Mouse (Mus musculus) megakaryocyte, adult 5-6 weeks (primary cell): ENCODE measurements around the gene Ap2a2. TPM values are rescaled to one million over a fixed set of nuclear protein-coding genes. Genes with fewer than 3 reads are reported as not detected.

Experiments used
- ATAC-seq: 2 replicates; pipeline ENCODE4 v1.8.0; 2016; ENCODE audit warnings: mild to moderate bottlenecking, inconsistent platforms; ENCODE audit not compliant: poor library complexity, severe bottlenecking
- total RNA-seq, 2 experiments: library from RNA; stranded (forward) in 1 of 2; stranded (reverse) in 1 of 2; fragments of 153-499, 151-499 nt in 1 of 2; fragments of 221-1000, 200-1000 nt in 1 of 2; gene quantifications; 2 replicates each; pipeline versions ENCODE4 v1.2.3 to v1.2.4; 2015 to 2017

Ap2a2 gene
- total RNA-seq (2015) (42.0 and 48.3 TPM in 2 replicates), total RNA-seq (2017) (61.8 and 75.5 TPM in 2 replicates)

DNA sequence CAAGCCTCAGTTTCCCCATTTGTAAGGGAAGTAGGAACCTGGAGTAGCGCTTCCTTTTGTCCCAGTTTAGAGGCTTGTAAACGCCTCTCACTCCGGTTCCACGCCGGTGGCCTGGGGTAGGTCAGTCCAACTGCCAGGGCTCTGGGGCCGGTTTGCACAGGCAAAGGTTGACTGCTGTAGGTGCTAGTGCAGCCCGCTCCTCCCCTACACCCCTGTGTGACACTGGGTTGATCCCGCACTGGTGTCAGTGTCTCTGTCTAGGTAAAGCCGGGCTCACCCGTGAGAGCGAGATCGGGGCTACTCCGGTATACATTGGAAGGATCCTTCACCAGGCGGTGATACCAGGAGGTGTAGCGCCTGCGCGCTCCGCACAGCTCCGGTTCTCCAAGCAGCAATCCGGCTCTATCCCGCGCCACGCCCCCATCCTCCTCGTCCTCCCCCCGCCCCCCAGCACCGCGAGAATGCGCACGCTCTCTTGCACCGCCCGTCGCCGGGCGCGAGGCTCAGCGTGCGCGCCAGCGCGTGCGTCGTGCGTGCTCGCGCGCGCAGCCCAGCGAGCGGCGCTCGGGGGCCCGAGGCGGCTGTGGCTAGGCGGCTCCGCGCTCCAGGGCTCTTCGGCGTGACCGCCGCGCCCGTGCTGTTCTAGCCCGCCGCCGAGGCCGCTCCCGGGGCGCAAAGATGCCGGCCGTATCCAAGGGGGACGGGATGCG, at the start of gene Ap2a2:
Ap2a2 (plus strand) TSS at position 492 of the 710 bp plus-strand sequence.
- peak; percentile 81 for ATAC-seq

GRCm38 (mm10) chr7:141517638-141518037, 44.3 kb upstream of the Ap2a2 start:
- ATAC-seq, result no peak

DNA sequence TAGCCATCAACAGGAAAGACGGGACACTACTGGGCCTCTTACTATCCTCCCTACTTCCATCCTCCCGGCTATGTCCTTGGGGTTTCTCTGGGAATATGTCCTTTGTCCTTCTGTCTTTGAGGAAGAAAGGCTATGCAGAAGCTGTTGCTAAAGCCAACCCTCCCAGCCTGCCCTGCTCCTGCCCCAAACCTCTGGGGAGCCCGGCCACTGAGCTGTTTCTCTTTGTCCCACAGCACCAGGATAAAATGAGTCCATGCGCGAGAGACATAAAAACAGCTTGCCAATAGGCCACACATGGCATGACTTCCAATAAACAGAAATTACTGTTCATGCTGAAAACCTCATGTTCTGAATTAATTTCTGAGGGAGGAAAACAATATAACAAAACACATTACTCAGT, 43.7 kb upstream of the Ap2a2 start:
- ATAC-seq, result no peak

DNA sequence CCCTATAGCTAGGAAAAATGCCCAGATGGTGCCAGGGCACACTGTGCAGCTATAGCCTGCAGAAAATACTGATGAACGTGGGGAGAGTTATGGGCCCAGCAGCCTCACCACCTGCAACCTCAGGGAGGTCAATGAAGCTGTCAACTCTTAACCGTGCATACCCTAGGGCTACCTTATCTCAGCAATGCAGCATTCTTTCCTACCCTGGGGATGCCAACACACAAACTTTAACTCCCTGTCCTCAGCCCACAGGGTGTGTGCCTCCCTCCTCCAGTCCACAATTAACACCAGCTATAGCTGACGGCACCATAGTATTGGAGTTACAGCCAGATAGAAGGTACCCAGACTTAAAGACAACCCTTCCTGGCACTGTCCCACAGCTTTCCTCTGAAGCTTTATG, 43.0 kb upstream of the Ap2a2 start:
- no peak for ATAC-seq

- ATAC-seq, result no peak
Observed at GRCm38 (mm10) chr7:141519795-141520194, 42.2 kb upstream of the Ap2a2 start.

DNA sequence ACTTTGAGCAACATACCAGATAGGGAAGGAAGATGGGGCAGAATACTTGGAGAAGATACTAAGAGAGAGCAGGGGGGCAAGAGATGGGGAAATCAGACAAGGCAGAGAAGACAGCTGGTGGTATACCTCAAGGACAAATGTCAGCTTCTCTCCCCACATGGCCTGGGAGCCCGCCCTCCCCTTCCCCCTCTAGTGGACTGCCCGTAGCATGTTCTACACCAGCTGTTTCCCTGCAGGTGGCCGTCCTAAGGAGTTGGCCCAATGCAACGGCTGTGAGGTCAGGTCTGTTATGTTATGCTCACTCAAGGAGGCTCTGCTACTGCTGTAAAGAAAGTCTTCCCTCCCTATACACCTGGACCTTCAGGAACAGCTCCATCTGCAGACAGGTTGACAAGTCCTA, 39.0 kb upstream of the Ap2a2 start:
- no peak for ATAC-seq

DNA sequence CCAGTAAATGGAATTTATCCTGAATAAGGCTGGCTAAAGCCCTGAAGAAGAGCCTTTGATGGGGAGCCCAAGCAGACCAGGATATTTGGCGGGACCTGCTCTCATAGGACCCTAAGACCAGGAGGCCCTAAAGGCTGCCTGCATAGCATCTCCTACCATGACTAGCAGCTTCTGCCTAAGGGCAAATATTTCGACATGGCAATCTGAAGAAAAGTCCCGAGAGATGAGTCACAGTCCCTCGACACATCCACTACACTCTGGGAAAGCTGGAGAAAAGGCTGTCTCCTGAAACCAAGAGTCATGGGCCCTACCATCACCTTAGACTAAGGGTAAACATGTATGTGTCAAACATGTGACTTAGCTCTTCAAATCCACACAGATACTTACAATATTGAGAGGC, 37.7 kb upstream of the Ap2a2 start:
- ATAC-seq, result no peak

DNA sequence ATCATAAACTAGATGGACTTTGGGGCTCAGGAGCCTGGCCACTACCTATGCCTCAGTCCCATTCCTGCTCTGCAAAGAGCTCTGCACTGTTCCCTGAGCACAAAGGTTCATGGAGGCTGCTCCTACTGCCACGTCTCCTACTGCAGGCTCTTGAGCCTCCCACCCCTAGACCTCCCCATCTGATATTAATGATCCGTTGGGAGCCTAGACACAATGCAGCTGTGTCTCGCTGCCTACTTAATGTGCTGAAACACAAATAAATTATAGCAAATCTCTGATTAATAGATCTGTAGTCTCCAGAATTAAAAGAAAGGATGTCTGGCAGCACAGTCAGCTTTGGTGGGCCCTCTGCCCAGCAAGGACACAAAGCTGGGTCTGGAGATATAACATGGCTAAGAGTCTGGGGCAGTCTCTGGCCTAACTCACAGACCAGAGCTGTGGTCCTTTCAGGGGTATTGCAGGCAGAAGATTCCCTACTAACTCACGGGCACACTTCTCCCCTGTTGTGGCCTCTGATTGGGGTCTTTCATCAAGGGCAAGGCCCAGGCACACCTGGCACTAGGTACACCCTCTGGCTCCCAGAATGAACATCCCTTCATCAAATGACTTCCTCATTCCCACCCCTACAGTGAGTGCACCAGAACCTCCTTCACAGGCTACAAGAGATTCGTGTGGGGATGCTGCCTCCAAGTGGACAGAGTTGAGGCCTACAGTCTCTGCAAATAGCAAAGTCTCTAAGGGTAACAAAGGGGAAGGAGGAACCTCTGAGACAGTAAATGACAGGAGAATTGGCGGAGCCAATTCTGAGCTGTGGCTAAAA, 37.0 kb upstream of the Ap2a2 start:
- ATAC-seq, result peak; percentile 99

DNA sequence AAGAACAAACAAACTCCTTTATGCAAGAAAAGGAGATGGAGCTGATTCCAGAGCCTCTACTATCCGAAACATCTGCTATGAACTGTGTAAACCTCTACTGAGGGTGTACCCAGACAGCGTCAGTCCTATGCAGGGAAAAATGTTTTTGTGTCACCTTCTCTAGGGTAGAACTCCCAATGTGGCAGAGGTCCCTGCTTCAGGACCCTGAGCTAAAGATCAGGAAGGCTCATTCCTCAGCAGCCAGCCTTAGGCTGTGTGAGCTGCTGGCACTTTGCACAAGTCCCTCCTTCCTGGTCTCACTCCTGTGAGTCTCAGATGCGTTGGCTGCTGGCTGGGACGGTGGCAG, 36.4 kb upstream of the Ap2a2 start:
- ATAC-seq, result peak; percentile 17; the same call in 1 of the 2 replicates

GRCm38 (mm10) chr7:141535570-141535969, 26.4 kb upstream of the Ap2a2 start:
- no peak for ATAC-seq

GRCm38 (mm10) chr7:141538852-141539555, 23.0 kb upstream of the Ap2a2 start:
- no peak for ATAC-seq

GRCm38 (mm10) chr7:141539556-141540311, 22.2 kb upstream of the Ap2a2 start, which contains the start of gene Chid1:
Gene Chid1, minus strand, starts transcription at chr7:141539857.
- ATAC-seq, result peak; percentile 88

- ATAC-seq, result peak; percentile 70
Observed at GRCm38 (mm10) chr7:141540312-141541081, 21.5 kb upstream of the Ap2a2 start.

DNA sequence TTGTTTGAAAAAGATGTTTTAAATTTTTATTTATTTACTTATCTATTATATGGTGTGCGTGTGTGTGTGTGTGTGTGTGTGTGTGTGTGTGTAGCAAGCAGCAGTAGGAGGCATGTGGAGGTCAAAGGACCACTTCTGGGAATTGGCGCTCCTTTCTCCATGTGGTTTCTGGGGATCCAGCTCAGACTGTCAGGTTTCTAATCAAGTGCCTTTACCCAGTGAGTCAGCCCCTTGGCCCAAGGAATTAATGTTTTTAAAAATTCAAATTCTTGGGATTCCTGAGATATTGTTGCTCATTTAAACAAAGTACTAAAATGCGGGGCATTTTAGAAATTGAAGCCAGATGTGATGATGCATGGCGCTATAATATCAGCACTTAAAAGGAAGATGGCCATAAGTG, 20.3 kb upstream of the Ap2a2 start:
- no peak for ATAC-seq

DNA sequence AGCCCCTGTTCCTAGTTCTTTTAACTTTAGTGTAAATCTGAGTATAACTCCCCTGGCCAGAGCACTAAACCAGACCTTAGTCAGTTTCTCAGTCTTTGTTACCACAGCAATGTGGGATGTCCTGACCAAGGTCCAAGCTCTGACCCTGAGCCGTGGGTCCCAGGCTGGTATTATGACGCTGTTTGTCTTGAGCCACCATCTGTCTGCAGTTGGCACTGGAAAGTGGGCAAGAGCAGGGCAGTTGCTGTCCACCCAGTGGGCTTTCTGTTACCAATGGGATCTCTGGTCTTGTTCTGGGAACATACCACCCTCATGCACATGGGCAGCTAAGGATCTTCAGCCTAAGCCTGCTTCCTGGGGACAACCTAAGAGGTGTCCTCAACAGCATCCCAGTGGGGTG, 19.4 kb upstream of the Ap2a2 start:
- no peak for ATAC-seq

GRCm38 (mm10) chr7:141544654-141545053, 17.3 kb upstream of the Ap2a2 start:
- no peak for ATAC-seq

DNA sequence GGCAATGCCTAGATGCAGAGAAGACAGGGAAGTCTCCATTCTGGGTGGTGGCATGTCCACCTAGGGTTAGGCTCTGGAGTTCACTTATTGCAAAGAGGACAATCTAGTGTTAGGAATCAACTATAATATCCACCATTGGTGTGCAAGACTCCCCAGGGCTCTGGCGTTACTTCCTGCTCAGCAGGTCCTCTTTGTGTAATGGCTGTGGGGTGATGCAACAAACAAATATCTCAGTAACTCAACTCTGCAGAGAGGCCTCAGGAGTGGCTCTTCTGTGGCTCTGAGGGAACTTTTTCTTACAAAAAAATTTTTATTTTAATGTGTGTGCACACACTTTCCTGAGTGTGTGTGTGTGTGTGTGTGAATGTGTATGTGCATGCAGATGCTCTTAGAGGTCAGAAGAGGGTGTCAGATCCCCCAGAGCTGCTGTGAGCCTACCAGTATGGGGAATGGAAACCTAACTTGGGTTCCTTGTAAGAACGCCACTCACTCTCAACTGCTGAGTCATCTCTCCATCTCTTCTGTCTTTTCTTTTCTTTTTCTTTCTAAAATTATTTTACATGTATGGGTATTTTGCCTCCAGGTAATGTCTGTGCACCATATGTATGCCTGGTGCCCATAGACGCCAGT, 12.4 kb upstream of the Ap2a2 start:
- ATAC-seq, result peak; percentile 98

DNA sequence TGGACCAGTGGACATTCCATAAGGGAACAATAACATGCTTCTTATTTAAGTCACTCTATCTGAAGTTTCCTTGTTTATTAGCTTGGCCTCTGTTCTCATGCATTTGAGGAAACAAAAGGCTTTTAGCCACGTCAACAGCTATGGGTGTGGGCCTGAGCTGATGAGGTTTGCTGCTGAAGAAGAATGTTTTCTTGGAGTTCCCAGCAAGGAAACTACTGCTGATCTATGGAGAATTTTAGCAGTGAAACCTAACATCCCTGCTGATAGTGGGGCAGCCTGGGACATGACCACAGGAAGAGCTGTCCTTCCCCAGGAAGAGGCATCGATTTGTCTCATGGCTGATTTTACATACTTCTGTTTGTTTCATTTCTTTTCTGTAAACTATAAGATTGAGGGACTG, 11.5 kb upstream of the Ap2a2 start:
- no peak for ATAC-seq

DNA sequence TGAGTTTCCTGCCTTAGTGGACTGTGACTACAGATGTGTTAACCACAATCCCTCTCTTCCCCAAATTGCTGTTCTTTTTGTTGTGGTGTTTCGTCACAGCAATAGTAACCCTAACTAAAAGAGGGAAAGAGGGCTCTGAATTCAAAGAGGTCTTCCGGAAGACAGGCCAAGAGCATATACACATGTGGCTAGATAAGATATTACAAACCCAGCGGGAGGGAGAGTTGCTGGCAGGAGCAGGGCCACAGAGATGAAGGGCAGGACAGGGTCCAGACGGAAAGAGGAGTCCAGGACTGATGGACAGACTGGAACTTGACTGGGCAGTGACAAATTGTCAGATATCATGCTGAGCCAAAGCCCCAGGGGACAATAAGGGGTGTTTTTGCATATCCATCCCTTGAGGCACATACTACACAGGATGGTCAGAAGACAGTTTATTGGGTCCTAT, 3.6 kb upstream of the Ap2a2 start:
- ATAC-seq, result peak; percentile 11

- no peak for ATAC-seq
Observed at GRCm38 (mm10) chr7:141558946-141559345, 3.0 kb upstream of the Ap2a2 start.
